Mouse (Mus musculus): ENCODE measurements around the gene Dhx34.

The Dhx34 gene

GRCm38 (mm10) chr7:16162036-16162435 lies 59.8 kb downstream of the Dhx34 start:
- no peak for DNase-seq (ENCODE audit: low spot score in 2 of 2)

GRCm38 (mm10) chr7:16161302-16161701 lies 60.5 kb downstream of the Dhx34 start:
- DNase-seq (ENCODE audit: low spot score in 2 of 2) = no peak

- DNase-seq (ENCODE audit: low spot score in 2 of 2) = no peak
Measured at GRCm38 (mm10) chr7:16160702-16161101, 61.1 kb downstream of the Dhx34 start.

GRCm38 (mm10) chr7:16158735-16159134 lies 63.1 kb downstream of the Dhx34 start:
- DNase-seq (ENCODE audit: low spot score in 2 of 2) = no peak

- DNase-seq (ENCODE audit: low spot score in 2 of 2) = no peak
Measured at GRCm38 (mm10) chr7:16156105-16156714, 65.6 kb downstream of the Dhx34 start.

- DNase-seq (ENCODE audit: low spot score in 2 of 2) = no peak
Measured at GRCm38 (mm10) chr7:16155132-16155872, 66.5 kb downstream of the Dhx34 start.

- peak in 1 of 2 experiments; percentile 48 for DNase-seq (ENCODE audit: low spot score in 2 of 2)
Measured at GRCm38 (mm10) chr7:16153522-16153921, 68.3 kb downstream of the Dhx34 start.

- no peak for DNase-seq (ENCODE audit: low spot score in 2 of 2)
Measured at GRCm38 (mm10) chr7:16150191-16151145, 71.4 kb downstream of the Dhx34 start.

- peak in 1 of 2 experiments; percentile 11 for DNase-seq (ENCODE audit: low spot score in 2 of 2)
Measured at GRCm38 (mm10) chr7:16149241-16149640, 72.6 kb downstream of the Dhx34 start.

- DNase-seq (ENCODE audit: low spot score in 2 of 2) = peak in 1 of 2 experiments; percentile 21
Measured at GRCm38 (mm10) chr7:16147643-16148042, 74.2 kb downstream of the Dhx34 start.

Data from natural killer cell, adult 2 months (primary cell).